Mouse (Mus musculus): ENCODE data around the gene Nr6a1. TPM values are rescaled to one million over a fixed set of nuclear protein-coding genes. Genes with fewer than 3 reads are reported as not detected.

Nr6a1 gene
- total and polyA plus RNA-seq, 3 experiments, result 5.6 to 6.1 (median 5.8) TPM

- peaks cover 0 to 9% of the 10 kb centered on the region in 2 experiments; a peak in 3 of 4 replicates for H3K4me1 ChIP-seq (ENCODE audit: control insufficient read depth in 1 of 2, insufficient read depth in 2 of 2)
- no peak overlapping the region for H3K27ac ChIP-seq (ENCODE audit: insufficient read depth, low read depth)
- dilution Hi-C loops (cut with MboI; ENCODE audit: extremely low pct_ligation_motif_present, extremely low pct_unique_long_range_greater_than_20kb, low sequenced_read_pairs), result no loop called here
- no peaks in the 10 kb centered on the region for H3K9me3 ChIP-seq (replicated peaks; ENCODE audit: low read length)
- TF ChIP-seq NRF1 (IDR thresholded peaks at IDR 0.05; ENCODE audit: low read depth, low read length), result no peak
- TF ChIP-seq POLR2A (IDR thresholded peaks at IDR 0.05; ENCODE audit: low read depth, low read length), result no peak
- no peak for TF ChIP-seq TBP (conservative IDR thresholded peaks at IDR 0.05; ENCODE audit: low read depth, low read length)
- no peak for TF ChIP-seq ZC3H11A (IDR thresholded peaks at IDR 0.05; ENCODE audit: low read depth, low read length)
- no peak for TF ChIP-seq BHLHE40 (IDR thresholded peaks at IDR 0.05; ENCODE audit: low read depth, low read length)
- TF ChIP-seq PAX5 (IDR thresholded peaks at IDR 0.05; ENCODE audit: low read length), result no peak
- TF ChIP-seq MAZ (IDR thresholded peaks at IDR 0.05; ENCODE audit: low read depth, low read length), result no peak
- TF ChIP-seq RAD21 (IDR thresholded peaks at IDR 0.05; ENCODE audit: low read depth, low read length), result no peak
- TF ChIP-seq USF2 (conservative IDR thresholded peaks at IDR 0.05; ENCODE audit: low read depth, low read length), result no peak
- TF ChIP-seq CHD2 (IDR thresholded peaks at IDR 0.05; ENCODE audit: low read length), result no peak
- TF ChIP-seq CTCF (conservative IDR thresholded peaks at IDR 0.05 in 1 of 2, IDR thresholded peaks at IDR 0.05 in 1 of 2; ENCODE audit: low read depth in 2 of 2, low read length in 2 of 2), result no peak
- TF ChIP-seq MAFK (IDR thresholded peaks at IDR 0.05; ENCODE audit: insufficient replicate concordance, low read length), result no peak
- TF ChIP-seq RCOR1 (conservative IDR thresholded peaks at IDR 0.05; ENCODE audit: low read depth, low read length), result no peak
- TF ChIP-seq CHD1 (IDR thresholded peaks at IDR 0.05; ENCODE audit: low read depth, low read length), result no peak
- no peak for TF ChIP-seq GABPA (IDR thresholded peaks at IDR 0.05; ENCODE audit: insufficient replicate concordance, low read depth, low read length)
- TF ChIP-seq KAT2A (IDR thresholded peaks at IDR 0.05; ENCODE audit: insufficient replicate concordance, low read length), result no peak
- TF ChIP-seq MAX (IDR thresholded peaks at IDR 0.05; ENCODE audit: low read length), result no peak
- TF ChIP-seq ZMIZ1 (IDR thresholded peaks at IDR 0.05; ENCODE audit: low read depth, low read length), result no peak
- H3K4me2 ChIP-seq (ENCODE audit: insufficient read depth, low read depth, poor library complexity, severe bottlenecking), result no peak overlapping the region
- in situ Hi-C loops (cut with MboI; ENCODE audit: low pct_ligation_motif_present, low pct_unique_long_range_greater_than_20kb, low sequenced_read_pairs), result no loop called here
- no peak for DNase-seq (ENCODE audit: extremely low read depth)
- H3K4me3 ChIP-seq (replicated peaks in 1 of 3; ENCODE audit: low read depth in 2 of 3, low read length in 2 of 3, poor library complexity in 1 of 3), result no peak overlapping the region
- no peaks in the 10 kb centered on the region for H3K27me3 ChIP-seq (replicated peaks)
- H3K79me2 ChIP-seq (replicated peaks; ENCODE audit: control insufficient read depth, extremely low read depth, insufficient read depth, poor library complexity, severe bottlenecking), result no peaks in the 10 kb centered on the region
- H3K9ac ChIP-seq (ENCODE audit: insufficient read depth, low read depth), result no peak overlapping the region
- H3K36me3 ChIP-seq (replicated peaks in 1 of 2; ENCODE audit: control insufficient read depth in 1 of 2, insufficient read depth in 1 of 2, low read length in 1 of 2), result peaks cover 0 to 23% of the 10 kb centered on the region in 2 experiments
These were observed 191.7 kb downstream of the Nr6a1 start for GRCm38 (mm10) chr2:38735740-38736139.

- Histone ChIP-seq H3K4me3 (replicated peaks in 1 of 3; ENCODE audit: low read depth in 2 of 3, low read length in 2 of 3, poor library complexity in 1 of 3) (no peak overlapping the region), H3K27me3 (replicated peaks) (no peaks in the 10 kb centered on the region), H3K79me2 (replicated peaks; ENCODE audit: control insufficient read depth, extremely low read depth, insufficient read depth, poor library complexity, severe bottlenecking) (no peaks in the 10 kb centered on the region), H3K27ac (ENCODE audit: insufficient read depth, low read depth) (no peak overlapping the region), H3K4me2 (ENCODE audit: insufficient read depth, low read depth, poor library complexity, severe bottlenecking) (no peak overlapping the region), H3K4me1 (ENCODE audit: control insufficient read depth in 1 of 2, insufficient read depth in 2 of 2) (peaks cover 0 to 9% of the 10 kb centered on the region in 2 experiments; a peak in 3 of 4 replicates), H3K9ac (ENCODE audit: insufficient read depth, low read depth) (no peak overlapping the region), H3K9me3 (replicated peaks; ENCODE audit: low read length) (no peaks in the 10 kb centered on the region), H3K36me3 (replicated peaks in 1 of 2; ENCODE audit: control insufficient read depth in 1 of 2, insufficient read depth in 1 of 2, low read length in 1 of 2) (peaks cover 0 to 26% of the 10 kb centered on the region in 2 experiments)
- TF ChIP-seq MYC (IDR thresholded peaks at IDR 0.05; ENCODE audit: low read depth, low read length), result no peak
- TF ChIP-seq HCFC1 (IDR thresholded peaks at IDR 0.05; ENCODE audit: low read depth, low read length), result no peak
- no peak for TF ChIP-seq KAT2A (IDR thresholded peaks at IDR 0.05; ENCODE audit: insufficient replicate concordance, low read length)
- no peak for TF ChIP-seq SMC3 (IDR thresholded peaks at IDR 0.05; ENCODE audit: low read depth, low read length)
- no peak for TF ChIP-seq USF1 (IDR thresholded peaks at IDR 0.05; ENCODE audit: low read depth, low read length)
- no peak for TF ChIP-seq ZNF384 (IDR thresholded peaks at IDR 0.05; ENCODE audit: low read depth, low read length)
- no peak for TF ChIP-seq IRF4 (IDR thresholded peaks at IDR 0.05; ENCODE audit: low read depth, low read length)
- no peak for TF ChIP-seq TCF12 (IDR thresholded peaks at IDR 0.05; ENCODE audit: low read depth, low read length)
- no peak for TF ChIP-seq SIN3A (IDR thresholded peaks at IDR 0.05; ENCODE audit: low read length)
- TF ChIP-seq ETS1 (conservative IDR thresholded peaks at IDR 0.05; ENCODE audit: low read depth, low read length), result no peak
- no peak for TF ChIP-seq MAFK (IDR thresholded peaks at IDR 0.05; ENCODE audit: insufficient replicate concordance, low read length)
- no peak for TF ChIP-seq MEF2A (IDR thresholded peaks at IDR 0.05; ENCODE audit: borderline replicate concordance, low read depth, low read length)
- no peak for TF ChIP-seq RAD21 (IDR thresholded peaks at IDR 0.05; ENCODE audit: low read depth, low read length)
- no peak for TF ChIP-seq CHD1 (IDR thresholded peaks at IDR 0.05; ENCODE audit: low read depth, low read length)
- no peak for TF ChIP-seq MAZ (IDR thresholded peaks at IDR 0.05; ENCODE audit: low read depth, low read length)
- no peak for TF ChIP-seq RCOR1 (conservative IDR thresholded peaks at IDR 0.05; ENCODE audit: low read depth, low read length)
- TF ChIP-seq CTCF (conservative IDR thresholded peaks at IDR 0.05 in 1 of 2, IDR thresholded peaks at IDR 0.05 in 1 of 2; ENCODE audit: low read depth in 2 of 2, low read length in 2 of 2), result no peak
- no peak for TF ChIP-seq E2F4 (IDR thresholded peaks at IDR 0.05; ENCODE audit: insufficient replicate concordance, low read depth, low read length)
- in situ Hi-C loops (cut with MboI; ENCODE audit: low pct_ligation_motif_present, low pct_unique_long_range_greater_than_20kb, low sequenced_read_pairs) (no loop called here), dilution Hi-C loops (cut with MboI; ENCODE audit: extremely low pct_ligation_motif_present, extremely low pct_unique_long_range_greater_than_20kb, low sequenced_read_pairs) (no loop called here)
- DNase-seq (ENCODE audit: extremely low read depth), result no peak
These were observed 192.8 kb downstream of the Nr6a1 start for GRCm38 (mm10) chr2:38734721-38735120.
